Mouse (Mus musculus): ENCODE measurements around the gene Zhx3.

Gene Zhx3

GRCm38 (mm10) chr2:160763816-160764215 is 109.0 kb downstream of the Zhx3 start:
- in situ Hi-C loops (cut with MseI, MboI) = no loop called here

DNA sequence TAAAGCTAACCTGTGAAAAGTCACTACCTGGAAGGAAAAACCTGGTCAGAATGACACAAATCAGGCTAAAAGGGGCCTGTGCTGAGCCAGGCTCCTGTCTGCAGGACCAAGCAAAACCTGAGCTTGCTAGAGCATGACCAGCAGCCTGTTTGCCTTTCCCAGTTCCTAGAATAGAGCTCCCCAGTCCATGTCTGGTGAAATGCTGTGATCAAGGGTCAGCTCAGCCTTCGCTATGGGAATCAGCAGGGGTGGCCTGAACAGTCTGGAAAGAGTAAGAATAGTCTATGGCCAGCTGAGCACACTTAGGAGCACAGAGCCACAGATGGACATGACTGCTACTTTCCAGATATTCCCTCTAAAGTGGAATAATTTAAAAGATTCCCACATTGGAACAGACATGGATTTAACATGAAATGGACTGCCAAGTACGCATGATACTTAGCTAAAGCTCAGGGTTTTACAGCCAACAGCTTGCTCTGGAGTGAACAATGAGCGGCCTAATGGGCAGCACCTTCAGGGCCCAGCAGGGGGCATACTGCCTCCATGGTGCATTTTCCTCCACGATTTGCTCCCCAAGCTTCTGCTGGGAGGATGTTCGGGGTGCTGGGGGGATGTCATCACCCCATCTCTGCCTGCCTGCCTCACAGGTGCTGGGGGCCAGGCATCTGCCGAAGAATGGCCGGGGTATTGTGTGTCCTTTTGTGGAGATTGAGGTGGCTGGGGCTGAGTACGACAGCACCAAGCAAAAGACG is 112.2 kb downstream of the Zhx3 start:
- in situ Hi-C loops (cut with MseI, MboI) = no loop called here

DNA sequence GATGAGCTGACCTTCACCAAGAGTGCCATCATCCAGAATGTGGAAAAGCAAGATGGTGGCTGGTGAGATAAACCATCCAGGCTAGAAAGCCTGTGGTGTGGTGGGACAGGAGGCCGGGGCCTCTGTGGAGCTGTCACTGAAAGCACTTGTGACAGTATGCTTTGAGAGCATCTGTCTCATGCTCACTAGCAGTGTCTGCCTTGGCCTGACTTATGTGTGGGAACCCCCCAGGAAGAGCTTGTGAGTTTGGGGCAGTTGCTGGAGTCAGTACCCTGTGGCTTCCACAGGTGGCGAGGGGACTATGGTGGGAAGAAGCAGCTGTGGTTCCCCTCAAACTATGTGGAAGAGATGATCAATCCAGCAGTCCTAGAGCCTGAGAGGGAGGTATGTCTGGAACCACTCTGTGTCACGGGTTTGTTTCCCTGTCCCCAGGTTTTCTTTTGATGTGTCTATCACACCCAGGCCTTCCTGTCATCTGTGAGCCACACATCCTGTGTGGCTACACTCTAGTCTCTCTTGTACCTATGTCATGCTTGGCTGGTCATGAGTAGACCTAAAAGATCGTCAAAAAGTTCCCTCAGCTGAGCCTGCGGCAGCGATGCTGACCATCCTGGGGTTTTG is 116.1 kb downstream of the Zhx3 start:
- in situ Hi-C loops (cut with MseI, MboI) = no loop called here

GRCm38 (mm10) chr2:160747075-160747474 is 125.7 kb downstream of the Zhx3 start:
- in situ Hi-C loops (cut with MseI, MboI) = no loop called here

DNA sequence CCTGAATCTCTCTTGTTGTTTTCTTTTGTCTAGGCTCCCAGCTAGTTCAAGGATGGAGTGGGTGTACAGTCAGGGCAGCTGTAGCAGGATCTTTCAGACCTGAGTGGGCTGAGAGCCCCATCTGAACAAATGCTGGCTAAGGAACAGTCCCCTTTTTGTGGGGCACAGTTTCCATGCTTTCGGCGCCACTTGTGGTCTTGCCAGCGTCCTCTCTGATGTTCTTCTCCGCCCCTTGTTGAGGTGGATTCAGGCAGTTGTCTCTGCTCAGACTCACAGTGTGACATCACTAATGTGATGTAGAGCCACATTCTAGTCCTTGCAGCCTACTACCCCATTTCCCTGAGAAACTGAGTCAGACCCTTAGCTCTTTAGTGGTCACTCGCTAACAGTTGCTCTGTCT is 126.2 kb downstream of the Zhx3 start:
- in situ Hi-C loops (cut with MseI, MboI) = no loop called here

GRCm38 (mm10) chr2:160745497-160745896 is 127.3 kb downstream of the Zhx3 start:
- in situ Hi-C loops (cut with MseI, MboI) = no loop called here

- in situ Hi-C loops (cut with MseI, MboI) = no loop called here
Observed at GRCm38 (mm10) chr2:160744823-160745210, 128.0 kb downstream of the Zhx3 start.

- in situ Hi-C loops (cut with MseI, MboI) = no loop called here
Observed at GRCm38 (mm10) chr2:160744040-160744822, 128.6 kb downstream of the Zhx3 start.

GRCm38 (mm10) chr2:160742161-160742609 is 130.6 kb downstream of the Zhx3 start:
- in situ Hi-C loops (cut with MseI, MboI) = no loop called here

DNA sequence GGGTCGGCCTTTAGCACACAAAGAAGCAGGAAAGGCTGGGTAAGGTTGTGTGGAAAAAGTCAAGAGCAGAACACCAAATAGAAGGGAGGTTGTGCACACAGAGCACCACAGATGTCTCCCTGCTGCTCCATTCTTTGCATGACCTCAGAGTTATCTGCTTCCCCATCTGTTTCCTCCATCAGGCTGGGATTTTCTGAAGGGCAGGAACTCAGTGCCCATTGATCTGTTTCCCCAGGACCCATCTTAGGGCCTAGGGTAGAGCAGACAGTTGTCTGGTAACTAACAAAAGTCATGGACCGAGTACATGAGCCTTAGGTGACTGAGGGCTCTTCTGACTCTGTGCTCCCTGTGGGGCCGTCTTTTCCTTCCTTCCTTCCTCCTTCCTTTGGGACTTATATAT is 131.2 kb downstream of the Zhx3 start:
- in situ Hi-C loops (cut with MseI, MboI) = no loop called here

- in situ Hi-C loops (cut with MseI, MboI) = no loop called here
Observed at GRCm38 (mm10) chr2:160740521-160741156, 132.2 kb downstream of the Zhx3 start.

DNA sequence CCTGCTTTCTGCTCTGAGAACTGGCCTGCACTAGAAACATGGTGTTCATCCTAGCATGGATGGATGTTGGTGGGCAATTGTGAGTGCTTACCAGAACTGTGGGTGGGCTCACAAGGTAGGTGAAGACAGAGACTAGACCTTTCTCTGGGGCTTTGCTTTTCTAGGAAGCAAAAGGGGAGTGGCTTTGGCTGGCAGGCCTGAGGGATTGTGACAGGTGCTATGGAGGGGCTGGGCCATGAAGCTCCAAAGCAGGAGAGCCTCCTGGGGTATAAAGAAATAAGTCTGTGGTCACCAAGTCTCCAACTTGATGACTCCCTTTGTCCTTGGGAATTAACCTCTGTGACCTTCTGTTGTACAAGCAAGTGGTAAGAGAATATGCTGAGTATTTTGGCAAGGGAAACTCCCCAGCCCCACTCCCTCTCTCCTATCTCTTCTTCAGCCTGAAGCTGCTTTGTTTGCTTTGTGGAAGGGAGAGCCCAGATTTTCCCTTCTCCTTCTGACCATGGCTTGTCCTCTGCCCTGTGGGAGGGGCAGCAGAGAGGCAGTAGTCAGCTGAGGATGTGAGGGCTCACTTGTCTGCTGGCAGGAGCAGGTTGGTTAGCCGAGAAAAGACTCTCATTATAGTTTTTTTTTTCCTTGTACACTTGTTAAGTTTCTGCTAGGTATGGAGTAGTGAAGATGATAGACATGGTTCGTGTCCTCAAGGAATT is 133.0 kb downstream of the Zhx3 start:
- in situ Hi-C loops (cut with MseI, MboI) = no loop called here

DNA sequence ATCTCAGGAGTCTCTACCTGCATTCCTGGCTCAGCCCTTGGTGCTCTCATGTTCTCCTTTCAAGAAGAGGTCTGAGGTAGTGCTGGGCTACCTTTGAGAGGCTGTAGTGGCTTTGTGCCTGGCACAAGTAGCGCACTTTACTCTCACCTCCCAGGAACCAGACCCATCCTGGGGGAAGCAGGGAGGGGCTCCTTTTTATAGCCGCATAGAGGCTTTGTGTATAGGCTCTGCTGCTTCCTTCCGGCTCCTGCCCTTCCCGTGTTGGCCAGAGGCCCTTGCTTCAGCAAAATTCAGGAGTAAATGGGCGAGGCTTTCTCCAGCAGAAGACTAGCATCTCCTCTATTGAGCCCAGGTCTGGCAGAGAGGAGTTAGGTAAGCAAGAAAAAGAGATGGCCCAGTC is 134.4 kb downstream of the Zhx3 start:
- in situ Hi-C loops (cut with MseI, MboI) = no loop called here

DNA sequence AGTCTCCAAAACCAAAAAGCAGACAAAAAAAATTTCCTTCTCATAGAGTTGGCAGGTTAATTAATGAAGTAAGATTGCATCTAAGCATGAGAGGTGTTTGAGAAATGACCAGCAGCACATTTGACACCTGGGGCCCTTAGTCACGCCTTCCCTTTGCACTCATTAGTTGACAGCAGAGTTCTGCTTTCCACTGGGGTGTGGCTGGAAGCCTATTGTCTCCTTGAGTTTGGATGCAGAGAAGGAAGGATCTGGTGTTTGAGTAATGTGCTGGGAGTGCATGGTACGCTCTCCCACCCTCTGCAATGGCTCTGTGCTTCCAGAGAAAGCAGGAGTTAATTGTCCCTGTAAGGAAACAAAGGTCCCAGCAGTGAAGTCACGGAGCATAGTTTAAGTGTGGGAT is 136.3 kb downstream of the Zhx3 start:
- in situ Hi-C loops (cut with MseI, MboI) = no loop called here

- in situ Hi-C loops (cut with MseI, MboI) = no loop called here
Observed at GRCm38 (mm10) chr2:160735706-160736310, 137.0 kb downstream of the Zhx3 start.

DNA sequence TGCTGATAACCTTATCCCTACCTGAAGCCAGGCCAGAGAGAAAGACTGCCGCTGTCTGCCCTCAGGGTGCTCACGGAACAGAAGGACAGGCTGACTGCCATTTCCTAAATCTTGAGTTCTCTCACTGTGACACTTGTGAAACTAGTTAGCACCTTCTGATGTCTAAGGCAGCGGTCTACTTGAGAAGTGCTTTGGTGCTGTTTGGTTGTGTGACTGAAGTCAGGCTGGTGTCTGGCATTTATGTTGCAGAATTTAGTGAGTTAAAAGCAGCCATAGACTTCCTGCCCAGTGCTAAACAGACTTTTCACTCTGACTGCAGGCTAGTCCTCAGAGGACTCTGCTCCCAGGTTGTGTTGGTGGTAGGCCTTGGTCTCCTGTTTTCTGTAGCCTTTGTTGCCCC is 138.5 kb downstream of the Zhx3 start:
- in situ Hi-C loops (cut with MseI, MboI) = no loop called here

GRCm38 (mm10) chr2:160733131-160733531 is 139.7 kb downstream of the Zhx3 start:
- in situ Hi-C loops (cut with MseI, MboI) = no loop called here

- in situ Hi-C loops (cut with MseI, MboI) = no loop called here
Observed at GRCm38 (mm10) chr2:160732420-160732995, 140.3 kb downstream of the Zhx3 start.

DNA sequence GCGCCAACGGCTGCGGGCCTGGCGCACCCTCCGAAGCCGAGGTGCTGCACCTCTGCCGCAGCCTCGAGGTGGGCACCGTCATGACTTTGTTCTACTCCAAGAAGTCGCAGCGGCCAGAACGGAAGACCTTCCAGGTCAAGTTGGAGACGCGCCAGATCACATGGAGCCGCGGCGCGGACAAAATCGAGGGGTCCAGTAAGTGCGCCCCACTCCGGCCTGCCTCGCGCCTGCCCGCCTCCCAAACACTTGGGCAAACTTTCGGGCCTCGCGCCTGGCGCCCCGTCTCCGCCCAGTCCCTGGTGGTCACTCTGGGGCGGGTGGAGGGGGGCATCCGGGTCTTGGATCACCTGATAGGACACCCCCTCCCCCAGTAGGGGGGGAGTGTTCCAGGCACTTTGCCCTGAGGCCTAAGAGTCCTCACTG is 140.9 kb downstream of the Zhx3 start:
- in situ Hi-C loops (cut with MseI, MboI) = no loop called here

DNA sequence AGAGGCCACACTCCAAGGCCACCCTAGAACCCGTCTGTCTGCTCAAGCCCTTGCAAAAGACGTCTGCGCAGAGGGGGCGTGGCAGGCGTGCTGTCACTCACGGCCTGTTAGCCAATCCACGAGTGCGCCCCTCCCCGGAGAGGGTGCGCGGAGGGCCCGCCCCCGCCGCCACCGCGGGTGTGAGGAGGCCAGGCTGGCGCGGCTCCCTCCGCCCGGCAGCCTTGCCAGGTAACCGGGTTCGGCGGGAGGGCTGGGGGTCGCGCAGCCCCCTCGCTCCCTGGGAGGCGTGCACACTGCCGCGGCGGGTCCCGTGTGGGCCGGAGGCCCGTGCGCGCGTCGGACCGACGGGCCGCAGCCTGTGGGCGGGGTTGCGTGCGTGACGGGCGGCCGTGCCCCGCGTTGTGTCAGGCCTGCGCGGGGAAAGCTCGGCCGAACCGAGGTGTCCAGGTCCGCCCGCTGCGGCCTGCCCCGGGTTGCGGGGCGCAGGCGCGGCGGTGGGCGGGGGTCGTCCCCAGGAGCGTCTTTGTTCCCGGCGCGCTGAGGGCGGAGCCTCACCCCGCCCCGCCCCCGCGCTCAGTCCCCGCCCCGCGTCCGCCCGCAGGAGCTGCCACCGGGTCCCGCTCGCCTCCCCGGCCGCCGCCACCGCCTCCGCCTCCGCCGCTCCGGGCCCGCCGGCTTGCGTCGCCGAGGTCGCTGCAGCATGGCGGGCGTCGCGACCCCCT is 141.5 kb downstream of the Zhx3 start, which contains the start of gene Plcg1:
Plcg1 (plus strand) TSS at position 184 of the 722 bp plus-strand sequence.
- in situ Hi-C loops (cut with MseI, MboI) = no loop called here

All from mouse trophoblast stem cell (cell line).